Mouse (Mus musculus) heart, adult 2 months (tissue): ENCODE results near the gene Fbxo47. TPM values are rescaled to one million over a fixed set of nuclear protein-coding genes. Genes with fewer than 3 reads are reported as not detected.

Experiments used
- DNase-seq, 2 experiments: peaks; one replicate each; pipeline ENCODE4 v3.0.0; 2021
- H3K27ac ChIP-seq: fragments of 200-600 bp; 2 replicates; pipeline ENCODE4 v1.8.1; 2022
- H3K27me3 ChIP-seq: fragments of 200-500 bp; 2 replicates; pipeline ENCODE4 v1.6.1; 2012; ENCODE audit warnings: mild to moderate bottlenecking, low read length, inconsistent platforms, mixed read lengths; ENCODE audit not compliant: control insufficient read depth, insufficient read depth
- H3K36me3 ChIP-seq: fragments of 200-500 bp; 2 replicates; pipeline ENCODE4 v1.6.1; 2012; ENCODE audit warnings: low read length, inconsistent platforms; ENCODE audit not compliant: control insufficient read depth, insufficient read depth
- H3K4me1 ChIP-seq: fragments of 200-500 bp; 2 replicates; pipeline ENCODE4 v1.6.1; 2011; ENCODE audit warnings: low read length; ENCODE audit not compliant: control insufficient read depth, insufficient read depth
- H3K4me3 ChIP-seq: fragments of 200-600 bp; 2 replicates; pipeline ENCODE4 v1.8.1; 2022
- H3K79me2 ChIP-seq: fragments of 200-500 bp; replicated peaks from 2 replicates; pipeline ENCODE4 v1.6.1; 2012; ENCODE audit warnings: mild to moderate bottlenecking, inconsistent platforms, low read length, moderate library complexity, mixed read lengths; ENCODE audit not compliant: control insufficient read depth, insufficient read depth
- H3K9ac ChIP-seq: fragments of 200-500 bp; 2 replicates; pipeline ENCODE4 v1.6.1; 2012; ENCODE audit warnings: low read depth, mild to moderate bottlenecking, control low read depth, inconsistent platforms, low read length, mixed read lengths
- CTCF ChIP-seq: fragments of 200-600 bp; IDR thresholded peaks from 2 replicates; pipeline ENCODE4 v1.8.1; 2022; ENCODE audit warnings: antibody characterized with exemption, mild to moderate bottlenecking, moderate library complexity
- EP300 ChIP-seq: fragments of 200-500 bp; IDR thresholded peaks from 2 replicates; pipeline ENCODE4 v1.6.1; 2011; ENCODE audit warnings: low read depth, low read length, control low read depth; ENCODE audit not compliant: insufficient read depth
- POLR2A ChIP-seq: fragments of 200-500 bp; IDR thresholded peaks from 2 replicates; pipeline ENCODE4 v1.6.1; 2011; ENCODE audit warnings: mild to moderate bottlenecking, low read depth, low read length, control low read depth; ENCODE audit not compliant: insufficient read depth
- WGBS: fragments of 180-500 bp; shearing (Covaris S2); methylation state at CpG from one replicate; pipeline ENCODE4 v1.1.7; 2018; 5-methylcytosine and 5-hydroxymethylcytosine counted together
- intact Hi-C: fragments of 180-260 bp; cut with DNase I; formaldehyde crosslinking; loops from one replicate; pipeline ENCODE4 v1.15.1; 2025
- long read RNA-seq: library from polyadenylated mRNA; stranded (forward); transcript quantifications from one replicate; pipeline ENCODE4 v2.0.0, GENCODE M21; 2021
- polyA plus RNA-seq: library from polyadenylated mRNA; depleted of rRNA; stranded (reverse); fragments of >200 nt; gene quantifications from 2 replicates; pipeline ENCODE4 v1.2.3, GENCODE M21; 2012; rRNA removed
- total RNA-seq, 2 experiments: library from RNA; stranded (reverse); gene quantifications; 2 replicates each; pipeline ENCODE4 v1.2.3; 2021

The Fbxo47 gene
- total RNA-seq (under 1 TPM; 0.29 to 0.45 TPM), polyA plus RNA-seq (0.29 and 0.43 TPM in 2 replicates)
- long read RNA-seq, result 0 reads

GRCm38 (mm10) chr11:97883918-97884600, at the start of gene Fbxo47:
Fbxo47 (minus strand) TSS chr11:97884154.
- intact Hi-C loops, result loop anchor here (1.0 to 5.0 kb wide), 4 partner anchors 43 to 182 kb away; partner anchors contain the start of genes B230217C12Rik, Pcgf2 and Psmb3
- H3K36me3 ChIP-seq, result no peaks in the 10 kb centered on the region
- 1% methylated on average over 37 of the region's 37 CpGs for WGBS
- no peaks in the 10 kb centered on the region for H3K4me1 ChIP-seq
- peak within 1 kb of the TSS; percentile 51 for H3K9ac ChIP-seq
- peak within 1 kb of the TSS; percentile 75 for H3K4me3 ChIP-seq
- peak within 1 kb of the TSS; percentile 89 for H3K27ac ChIP-seq
- H3K79me2 ChIP-seq, result no peaks in the 10 kb centered on the region
- no peaks in the 10 kb centered on the region for H3K27me3 ChIP-seq
- DNase-seq, result peak; percentile 96 to 97
- peak; percentile 53; the same call in 1 of the 2 replicates for TF ChIP-seq POLR2A
- peak; percentile 22; the same call in 1 of the 2 replicates for TF ChIP-seq EP300
- peak; percentile 87 for TF ChIP-seq CTCF

- intact Hi-C loops, result no loop called here
- H3K27ac ChIP-seq, result no peak overlapping the region
- no peaks in the 10 kb centered on the region for H3K79me2 ChIP-seq
- no peak overlapping the region for H3K4me3 ChIP-seq
- DNase-seq, result no peak
- H3K27me3 ChIP-seq, result no peaks in the 10 kb centered on the region
- TF ChIP-seq EP300 (no peak), POLR2A (no peak), CTCF (no peak)
- WGBS, result 88% methylated on average over 1 of the region's 1 CpGs
- no peak overlapping the region for H3K9ac ChIP-seq
- no peaks in the 10 kb centered on the region for H3K36me3 ChIP-seq
- H3K4me1 ChIP-seq, result no peaks in the 10 kb centered on the region
Observed at GRCm38 (mm10) chr11:97933553-97933952, 49.6 kb upstream of the Fbxo47 start.

GRCm38 (mm10) chr11:97928905-97929304, 45.0 kb upstream of the Fbxo47 start:
- TF ChIP-seq POLR2A (no peak), EP300 (no peak), CTCF (no peak)
- no peaks in the 10 kb centered on the region for H3K4me1 ChIP-seq
- no peak for DNase-seq
- intact Hi-C loops, result no loop called here
- H3K4me3 ChIP-seq, result no peak overlapping the region
- H3K27me3 ChIP-seq, result no peaks in the 10 kb centered on the region
- H3K9ac ChIP-seq, result no peak overlapping the region
- no peaks in the 10 kb centered on the region for H3K36me3 ChIP-seq
- peak overlapping the region; percentile 31 for H3K27ac ChIP-seq
- WGBS, result 46% methylated on average over 4 of the region's 4 CpGs
- no peaks in the 10 kb centered on the region for H3K79me2 ChIP-seq

- no peak overlapping the region for H3K27ac ChIP-seq
- H3K9ac ChIP-seq, result no peak overlapping the region
- TF ChIP-seq POLR2A (no peak), CTCF (no peak), EP300 (no peak)
- no peaks in the 10 kb centered on the region for H3K27me3 ChIP-seq
- H3K4me3 ChIP-seq, result no peak overlapping the region
- DNase-seq, result no peak
- 89% methylated on average over 10 of the region's 10 CpGs for WGBS
- no peaks in the 10 kb centered on the region for H3K36me3 ChIP-seq
- H3K79me2 ChIP-seq, result no peaks in the 10 kb centered on the region
- H3K4me1 ChIP-seq, result no peaks in the 10 kb centered on the region
- intact Hi-C loops, result no loop called here
Observed at GRCm38 (mm10) chr11:97924217-97924616, 40.3 kb upstream of the Fbxo47 start.

GRCm38 (mm10) chr11:97923639-97924038, 39.7 kb upstream of the Fbxo47 start:
- no peaks in the 10 kb centered on the region for H3K4me1 ChIP-seq
- H3K27ac ChIP-seq, result no peak overlapping the region
- no peaks in the 10 kb centered on the region for H3K36me3 ChIP-seq
- intact Hi-C loops, result no loop called here
- WGBS, result 78% methylated on average over 9 of the region's 9 CpGs
- no peak for TF ChIP-seq EP300
- TF ChIP-seq CTCF, result no peak
- TF ChIP-seq POLR2A, result no peak
- no peaks in the 10 kb centered on the region for H3K79me2 ChIP-seq
- no peaks in the 10 kb centered on the region for H3K27me3 ChIP-seq
- H3K9ac ChIP-seq, result no peak overlapping the region
- no peak overlapping the region for H3K4me3 ChIP-seq
- no peak for DNase-seq

GRCm38 (mm10) chr11:97915974-97916503, 32.1 kb upstream of the Fbxo47 start:
- no peaks in the 10 kb centered on the region for H3K36me3 ChIP-seq
- WGBS, result 89% methylated on average over 6 of the region's 6 CpGs
- no peak overlapping the region for H3K9ac ChIP-seq
- TF ChIP-seq CTCF (no peak), EP300 (no peak), POLR2A (no peak)
- H3K27ac ChIP-seq, result no peak overlapping the region
- DNase-seq, result no peak
- H3K79me2 ChIP-seq, result no peaks in the 10 kb centered on the region
- intact Hi-C loops, result no loop called here
- no peaks in the 10 kb centered on the region for H3K4me1 ChIP-seq
- H3K4me3 ChIP-seq, result no peak overlapping the region
- H3K27me3 ChIP-seq, result no peaks in the 10 kb centered on the region
